Mouse (Mus musculus) effector memory CD4-positive, alpha-beta T cell, adult 5 months (primary cell): ENCODE results near the gene Fbxo36. TPM values are rescaled to one million over a fixed set of nuclear protein-coding genes. Genes with fewer than 3 reads are reported as not detected.

Experiments
- polyA plus RNA-seq: library from polyadenylated mRNA; unstranded; fragments of 100-300 nt; shearing (Covaris generic); gene quantifications from one replicate; pipeline ENCODE4 v1.2.1, GENCODE M21; 2017

Gene Fbxo36
- polyA plus RNA-seq: 0.61 TPM

GRCm38 (mm10) chr1:84839309-84840017, at the start of gene Fbxo36:
TSS of gene Fbxo36 (plus strand) at chr1:84839841.

GRCm38 (mm10) chr1:84840018-84840664, 500 bp downstream of the Fbxo36 start, which contains the start of gene Trip12:
TSS of gene Trip12 (minus strand) at chr1:84840516.

GRCm38 (mm10) chr1:84934503-84935333, 95.1 kb downstream of the Fbxo36 start, which contains the start of gene Slc16a14:
TSS of gene Slc16a14 (minus strand) at chr1:84935134.

Other genes starting within 250 kb of the Fbxo36 start
- gene Dner, start 143.6 kb upstream of the Fbxo36 start, polyA plus RNA-seq: 0.29 TPM
- 169 TPM for gene Trip12, start 675 bp downstream of the Fbxo36 start, polyA plus RNA-seq
- not detected for gene Slc16a14, start 95.3 kb downstream of the Fbxo36 start, polyA plus RNA-seq